In genomic region chr15:81361417-81362015, GRCm38 (mm10) we compare ENCODE assay signal across 8 mouse cellular contexts. TPM values are rescaled to one million over a fixed set of nuclear protein-coding genes. Genes with fewer than 3 reads are reported as not detected.
DNase-seq lines count a peak whose midpoint lies in the region; ATAC-seq lines count a peak whose summit lies in the region.

No protein-coding gene starts in this region.

- H3K4me1 ChIP-seq in lung, embryonic 16.5 days (replicated peaks; ENCODE audit: control insufficient read depth, insufficient read depth, low read length): peaks cover 21% of the 10 kb centered on the region
- peaks cover 23% of the 10 kb centered on the region for H3K4me1 ChIP-seq in embryonic facial prominence, embryonic 15.5 days
- peaks cover 7% of the 10 kb centered on the region; the same call in 1 of the 2 replicates for H3K4me1 ChIP-seq in limb, embryonic 11.5 days (ENCODE audit: control insufficient read depth, insufficient read depth, low read length)
- H3K4me1 ChIP-seq in neural tube, embryonic 14.5 days (ENCODE audit: control insufficient read depth, insufficient read depth, low read length): peaks cover 19% of the 10 kb centered on the region

- H3K4me2 ChIP-seq in lung, embryonic 16.5 days (ENCODE audit: low read depth, low read length): peak overlapping the region; percentile 87
- peak overlapping the region; percentile 69 for H3K4me2 ChIP-seq in embryonic facial prominence, embryonic 15.5 days (replicated peaks)
- H3K4me2 ChIP-seq in limb, embryonic 11.5 days (ENCODE audit: low read depth, severe bottlenecking): peak overlapping the region; percentile 74; the same call in 1 of the 2 replicates
- peak overlapping the region; percentile 82; the same call in 1 of the 2 replicates for H3K4me2 ChIP-seq in neural tube, embryonic 14.5 days (ENCODE audit: low read depth, low read length)

- H3K9ac ChIP-seq in lung, embryonic 16.5 days (ENCODE audit: low read length): no peak overlapping the region; the same call in 1 of the 2 replicates
- H3K9ac ChIP-seq in embryonic facial prominence, embryonic 15.5 days: no peak overlapping the region
- no peak overlapping the region for H3K9ac ChIP-seq in limb, embryonic 11.5 days (ENCODE audit: low read length)
- H3K9ac ChIP-seq in neural tube, embryonic 14.5 days (replicated peaks; ENCODE audit: low read depth, low read length): no peak overlapping the region

- ATAC-seq in lung, embryonic 16.5 days (ENCODE audit: low read depth): no peak
- ATAC-seq in embryonic facial prominence, embryonic 15.5 days (ENCODE audit: insufficient number of reproducible peaks, low FRiP score, low TSS enrichment, low read depth): no peak
- no peak for ATAC-seq in limb, embryonic 11.5 days (ENCODE audit: insufficient number of reproducible peaks, low FRiP score, low TSS enrichment, low read depth)
- ATAC-seq in neural tube, embryonic 14.5 days (ENCODE audit: low read depth): no peak

- peak overlapping the region; percentile 73 for H3K4me3 ChIP-seq in lung, embryonic 16.5 days (ENCODE audit: low read length)
- peak overlapping the region; percentile 71 for H3K4me3 ChIP-seq in embryonic facial prominence, embryonic 15.5 days (replicated peaks)
- no peak overlapping the region for H3K4me3 ChIP-seq in limb, embryonic 11.5 days (ENCODE audit: low read depth, low read length)
- no peak overlapping the region for H3K4me3 ChIP-seq in neural tube, embryonic 14.5 days (ENCODE audit: low read depth, low read length)

- H3K27ac ChIP-seq in lung, embryonic 16.5 days (ENCODE audit: low read length): peak overlapping the region; percentile 77
- H3K27ac ChIP-seq in embryonic facial prominence, embryonic 15.5 days (replicated peaks): peak overlapping the region; percentile 91
- H3K27ac ChIP-seq in limb, embryonic 11.5 days (replicated peaks; ENCODE audit: low read depth, low read length): peak overlapping the region; percentile 65
- H3K27ac ChIP-seq in neural tube, embryonic 14.5 days (ENCODE audit: low read depth, low read length): peak overlapping the region; percentile 69; the same call in 1 of the 2 replicates

- H3K27me3 ChIP-seq in lung, embryonic 16.5 days (ENCODE audit: control insufficient read depth, insufficient read depth, low read depth, low read length): no peaks in the 10 kb centered on the region
- no peaks in the 10 kb centered on the region for H3K27me3 ChIP-seq in embryonic facial prominence, embryonic 15.5 days
- no peaks in the 10 kb centered on the region for H3K27me3 ChIP-seq in limb, embryonic 11.5 days (ENCODE audit: control insufficient read depth, insufficient read depth, low read length)
- H3K27me3 ChIP-seq in neural tube, embryonic 14.5 days (ENCODE audit: control insufficient read depth, insufficient read depth, low read length): no peaks in the 10 kb centered on the region

- 29% methylated on average over 10 of the region's 10 CpGs for WGBS in lung, embryonic 16.5 days
- WGBS in embryonic facial prominence, embryonic 15.5 days: 39% methylated on average over 10 of the region's 10 CpGs
- WGBS in limb, embryonic 11.5 days: 44% methylated on average over 10 of the region's 10 CpGs
- WGBS in neural tube, embryonic 14.5 days: 38% methylated on average over 10 of the region's 10 CpGs

- no peak for DNase-seq in lung, postnatal 36 days
- no peak for DNase-seq in limb, embryonic 11.5 days (ENCODE audit: low spot score)
- DNase-seq in right cerebral cortex, postnatal 25 days: no peak
- no peak for DNase-seq in spleen, adult 18-20 months
- DNase-seq in urinary bladder, postnatal 36 days (ENCODE audit: low spot score in 2 of 2): no peak

- no peaks in the 10 kb centered on the region for H3K9me3 ChIP-seq in lung, embryonic 16.5 days (ENCODE audit: control insufficient read depth, low read length)
- H3K9me3 ChIP-seq in embryonic facial prominence, embryonic 15.5 days (replicated peaks): no peaks in the 10 kb centered on the region
- H3K9me3 ChIP-seq in limb, embryonic 11.5 days (ENCODE audit: control insufficient read depth, low read length): no peaks in the 10 kb centered on the region
- no peaks in the 10 kb centered on the region for H3K9me3 ChIP-seq in neural tube, embryonic 14.5 days (ENCODE audit: control insufficient read depth, low read length)

- H3K36me3 ChIP-seq in lung, embryonic 16.5 days (ENCODE audit: control insufficient read depth, insufficient read depth, low read length): peaks cover 24% of the 10 kb centered on the region
- H3K36me3 ChIP-seq in embryonic facial prominence, embryonic 15.5 days: peaks cover 28% of the 10 kb centered on the region
- H3K36me3 ChIP-seq in limb, embryonic 11.5 days (ENCODE audit: control insufficient read depth, insufficient read depth, low read length): peaks cover 2% of the 10 kb centered on the region; the same call in 1 of the 2 replicates
- peaks cover 37% of the 10 kb centered on the region for H3K36me3 ChIP-seq in neural tube, embryonic 14.5 days (ENCODE audit: control insufficient read depth, insufficient read depth, low read length)

RNA-seq across cellular contexts. Expression of gene Slc25a17, which starts 0.9 kb away (rescaled TPM):
- 111 and 118 TPM in 2 replicates for polyA plus RNA-seq in lung, embryonic 16.5 days (2015; fragmentation: Nextera tagmentation; extraction: Ambion mirVana)
- polyA plus RNA-seq in embryonic facial prominence, embryonic 15.5 days (2015; fragmentation: Nextera tagmentation; extraction: Ambion mirVana): 125 and 134 TPM in 2 replicates
- 99.9 and 104 TPM in 2 replicates for polyA plus RNA-seq in limb, embryonic 11.5 days (2014; fragmentation: Nextera tagmentation; extraction: Ambion mirVana)
- polyA plus RNA-seq in neural tube, embryonic 14.5 days (2014; fragmentation: Nextera tagmentation; extraction: Ambion mirVana): 148 and 157 TPM in 2 replicates

RNA-seq across cellular contexts. Expression of gene St13, which starts 38.4 kb away (rescaled TPM):
- polyA plus RNA-seq in lung, embryonic 16.5 days (2015; fragmentation: Nextera tagmentation; extraction: Ambion mirVana): 144 and 154 TPM in 2 replicates
- 145 and 153 TPM in 2 replicates for polyA plus RNA-seq in embryonic facial prominence, embryonic 15.5 days (2015; fragmentation: Nextera tagmentation; extraction: Ambion mirVana)
- 209 and 211 TPM in 2 replicates for polyA plus RNA-seq in limb, embryonic 11.5 days (2014; fragmentation: Nextera tagmentation; extraction: Ambion mirVana)
- polyA plus RNA-seq in neural tube, embryonic 14.5 days (2014; fragmentation: Nextera tagmentation; extraction: Ambion mirVana): 173 and 184 TPM in 2 replicates

RNA-seq across cellular contexts. Expression of gene Xpnpep3, which starts 38.4 kb away (rescaled TPM):
- 11.8 TPM in 2 replicates for polyA plus RNA-seq in lung, embryonic 16.5 days (2015; fragmentation: Nextera tagmentation; extraction: Ambion mirVana)
- polyA plus RNA-seq in embryonic facial prominence, embryonic 15.5 days (2015; fragmentation: Nextera tagmentation; extraction: Ambion mirVana): 11.4 and 12.9 TPM in 2 replicates
- 8.6 and 8.7 TPM in 2 replicates for polyA plus RNA-seq in limb, embryonic 11.5 days (2014; fragmentation: Nextera tagmentation; extraction: Ambion mirVana)
- polyA plus RNA-seq in neural tube, embryonic 14.5 days (2014; fragmentation: Nextera tagmentation; extraction: Ambion mirVana): 6.6 and 8.0 TPM in 2 replicates

RNA-seq across cellular contexts. Expression of gene Dnajb7, which starts 46.6 kb away (rescaled TPM):
- 1.9 and 2.1 TPM in 2 replicates for polyA plus RNA-seq in lung, embryonic 16.5 days (2015; fragmentation: Nextera tagmentation; extraction: Ambion mirVana)
- polyA plus RNA-seq in embryonic facial prominence, embryonic 15.5 days (2015; fragmentation: Nextera tagmentation; extraction: Ambion mirVana): 1.3 and 2.3 TPM in 2 replicates
- 1.7 and 2.2 TPM in 2 replicates for polyA plus RNA-seq in limb, embryonic 11.5 days (2014; fragmentation: Nextera tagmentation; extraction: Ambion mirVana)
- 0.90 and 1.7 TPM in 2 replicates for polyA plus RNA-seq in neural tube, embryonic 14.5 days (2014; fragmentation: Nextera tagmentation; extraction: Ambion mirVana)

Comparison
In these comparisons a context has a peak if more than half of its experiments do, and no peak if none do; other contexts are left out.
1. H3K4me3 ChIP-seq: peak in lung, embryonic 16.5 days (single experiment) and embryonic facial prominence, embryonic 15.5 days (single experiment); none in limb, embryonic 11.5 days (single experiment) and neural tube, embryonic 14.5 days (single experiment).
2. Peak in every context shown above with its lines, with median percentiles within 50 percentile points of each other: H3K27ac ChIP-seq and H3K4me2 ChIP-seq.